Mouse (Mus musculus) right cerebral cortex, postnatal 4 days (tissue): ENCODE results near the gene Pdgfc.

Source experiments
- DNase-seq: peaks from one replicate; pipeline ENCODE4 v3.0.0-alpha.2; 2022

Pdgfc gene

DNA sequence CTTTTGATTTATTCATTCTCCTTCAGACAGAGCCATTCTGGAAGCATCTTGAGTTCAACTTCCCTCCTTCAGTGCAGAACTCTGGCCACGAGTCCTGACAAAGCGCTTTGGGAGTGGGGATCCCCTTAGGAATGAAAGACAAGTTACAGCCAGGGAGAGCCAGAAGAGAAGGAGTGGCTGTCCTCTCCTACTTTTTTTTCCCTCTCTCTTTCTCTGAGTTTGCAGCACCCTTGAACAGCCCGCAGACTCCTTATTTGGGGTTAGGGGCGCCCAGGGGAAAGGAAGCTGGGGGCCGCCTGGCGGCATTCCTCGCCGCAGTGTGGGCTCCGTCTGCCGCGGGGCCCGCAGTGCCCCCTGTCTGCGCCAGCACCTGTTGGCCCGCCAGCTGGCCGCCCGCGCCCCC, at the start of gene Pdgfc:
Gene Pdgfc (plus strand): TSS at position 266 of the 403 bp plus-strand sequence.
- no peak for DNase-seq

DNA sequence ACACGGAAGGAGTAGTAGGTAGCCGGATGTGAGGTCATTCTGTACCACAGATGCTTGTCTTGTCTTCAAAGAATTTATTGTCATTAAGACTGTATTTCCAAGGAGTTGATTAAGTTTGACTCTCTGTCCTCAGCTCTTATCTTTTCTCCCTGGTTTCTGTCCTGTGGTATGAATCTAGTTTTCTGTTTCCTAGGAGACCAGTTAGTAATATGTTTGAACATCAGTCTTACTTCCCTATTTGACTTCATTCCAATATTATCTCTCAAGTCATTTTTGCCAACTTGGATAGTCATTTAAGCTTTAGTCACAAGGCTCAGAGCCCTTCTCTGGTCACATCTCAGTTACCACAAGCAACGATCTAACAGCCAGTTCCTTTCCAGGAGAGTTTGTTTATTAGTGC, 27.0 kb upstream of the Pdgfc start:
- no peak for DNase-seq

DNA sequence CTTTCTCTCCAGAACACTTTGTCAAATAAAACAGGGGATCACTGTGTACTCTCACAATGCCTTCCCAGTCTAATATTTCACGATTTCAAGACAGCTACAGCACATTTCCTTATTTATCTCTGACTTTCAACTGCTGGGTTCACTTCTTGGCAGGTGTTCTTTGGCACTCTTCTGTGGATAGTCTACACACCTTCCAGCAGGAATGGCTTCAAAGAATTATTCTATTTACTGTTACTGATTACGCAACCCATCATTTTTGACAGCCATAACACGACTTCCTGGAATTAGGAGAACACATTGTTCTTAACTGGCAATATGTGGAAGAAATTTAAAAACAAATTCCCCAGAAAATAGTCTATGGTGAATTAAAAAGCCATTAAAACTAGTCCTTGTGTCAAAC, 26.3 kb upstream of the Pdgfc start:
- DNase-seq = no peak

DNA sequence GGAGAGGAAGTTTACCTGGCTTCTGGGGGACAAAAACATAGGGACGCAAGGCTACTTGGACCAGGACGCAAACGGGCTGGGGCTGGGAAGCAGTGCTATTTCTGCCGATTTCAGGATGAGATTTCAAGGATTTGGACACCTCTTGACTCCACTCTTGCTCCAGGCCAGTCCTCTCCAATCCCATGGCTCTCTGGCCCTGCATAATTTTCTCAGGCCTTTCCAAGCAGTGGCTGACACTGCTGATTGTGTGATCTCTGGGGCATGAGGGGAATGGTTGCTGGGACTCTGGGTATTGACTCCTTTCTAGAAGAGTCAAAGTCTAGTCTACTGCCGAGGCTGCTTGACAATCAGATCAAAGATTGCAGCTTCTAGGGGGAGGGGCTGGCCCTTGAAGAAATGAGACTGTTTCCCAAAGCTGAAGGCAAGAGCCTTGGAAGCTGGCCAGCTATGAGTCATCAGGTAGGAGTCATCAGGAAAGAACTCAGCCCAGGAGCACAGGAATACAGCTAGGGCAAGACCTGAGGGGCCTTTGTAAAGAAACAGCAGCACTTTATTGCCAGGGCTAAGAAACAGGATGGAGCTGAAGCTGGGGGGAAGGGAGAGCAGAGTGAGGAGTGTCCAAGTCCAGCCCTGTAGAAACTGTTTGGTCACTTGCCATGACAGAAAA, 18.7 kb upstream of the Pdgfc start:
- no peak for DNase-seq

DNA sequence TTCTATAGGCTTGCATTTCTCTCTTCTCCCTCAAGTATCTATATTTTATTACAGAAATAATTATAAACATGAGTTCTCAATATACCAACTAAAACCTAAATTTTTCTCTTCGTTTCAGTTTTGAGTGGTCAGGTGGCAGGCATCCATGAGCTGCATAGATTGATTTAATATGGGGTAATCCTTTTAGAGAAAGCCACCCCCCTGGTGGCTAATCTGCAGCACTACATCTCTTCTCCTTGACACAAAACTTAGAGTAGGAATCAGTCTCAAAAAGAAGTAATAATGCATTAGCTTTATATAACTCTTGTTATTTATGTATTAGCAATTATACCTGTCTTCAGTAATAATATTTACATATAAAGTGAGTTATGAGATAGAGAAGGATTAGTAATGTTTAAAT, 16.2 kb upstream of the Pdgfc start:
- no peak for DNase-seq

DNA sequence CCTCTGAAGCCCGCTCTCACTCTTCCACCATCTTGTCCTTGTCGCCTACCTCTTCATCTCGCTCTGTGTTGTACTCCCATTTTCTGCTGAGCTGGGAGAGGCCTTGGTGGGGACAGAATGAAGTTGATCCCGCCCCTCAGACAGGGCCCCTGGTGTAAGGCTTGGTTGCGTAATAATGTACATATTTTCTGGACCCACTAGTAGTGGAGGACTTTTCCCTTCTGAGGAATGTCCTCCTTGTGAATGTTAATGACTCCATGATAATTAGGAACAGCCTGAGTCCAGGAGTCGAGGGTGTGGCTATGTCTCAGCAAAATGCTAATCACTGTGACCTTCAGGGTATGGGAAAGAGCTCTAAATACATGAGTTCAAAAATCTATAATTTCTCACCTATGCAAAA, 14.4 kb upstream of the Pdgfc start:
- no peak for DNase-seq

DNA sequence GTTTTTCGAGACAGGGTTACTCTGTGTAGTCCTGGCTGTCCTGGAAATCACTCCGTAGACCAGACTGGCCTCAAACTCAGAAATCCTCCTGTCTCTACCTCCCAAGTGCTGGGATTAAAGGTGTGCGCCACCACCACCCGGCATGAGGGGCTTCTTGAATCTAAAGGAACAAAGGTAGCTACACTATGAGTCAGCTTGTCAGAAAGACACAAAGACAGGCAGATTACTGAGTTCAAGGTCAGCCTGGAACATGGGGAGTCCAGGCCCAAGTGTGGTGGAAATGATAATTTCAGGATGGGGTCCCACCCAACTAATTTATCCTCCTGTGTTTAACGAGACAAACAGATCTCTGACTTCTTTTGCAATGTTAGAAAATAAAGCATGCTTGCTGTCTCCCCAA, 13.9 kb upstream of the Pdgfc start:
- DNase-seq = no peak

DNA sequence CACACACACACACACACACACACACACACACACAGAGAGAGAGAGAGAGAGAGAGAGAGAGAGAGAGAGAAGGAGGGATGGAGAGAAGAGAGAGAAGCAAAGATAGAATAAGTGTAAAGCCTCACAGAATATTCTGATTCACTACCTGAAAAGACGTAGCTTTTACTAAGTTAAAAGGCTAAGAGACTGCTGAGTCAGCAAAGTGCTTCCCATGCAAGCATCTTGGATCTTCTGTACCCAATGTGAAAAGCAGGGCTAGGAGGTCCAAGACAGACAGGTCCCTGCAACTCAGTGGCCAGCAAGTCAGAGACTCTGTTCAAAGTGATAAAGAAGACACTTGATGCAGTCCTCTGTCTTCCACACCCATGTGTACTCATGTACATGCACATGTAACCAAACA, 13.4 kb upstream of the Pdgfc start:
- no peak for DNase-seq

DNA sequence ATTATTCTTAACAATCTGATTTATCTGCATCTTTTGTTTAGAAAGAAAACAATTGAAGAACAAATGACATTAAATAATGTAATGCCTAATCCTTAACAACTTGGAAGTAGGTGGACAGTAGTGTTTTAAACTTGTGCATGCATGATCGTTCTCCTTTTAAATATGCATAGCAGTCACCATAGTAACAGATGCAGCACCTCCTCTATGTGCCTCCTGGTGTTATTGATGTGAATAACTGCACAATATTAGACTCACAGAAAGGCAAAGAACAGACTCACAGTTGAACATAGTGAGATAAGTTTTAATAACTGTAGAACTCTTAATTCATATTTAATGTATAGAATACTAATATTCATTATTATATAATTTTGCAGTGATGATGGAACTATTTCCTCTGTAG, 12.6 kb upstream of the Pdgfc start:
- DNase-seq = no peak

DNA sequence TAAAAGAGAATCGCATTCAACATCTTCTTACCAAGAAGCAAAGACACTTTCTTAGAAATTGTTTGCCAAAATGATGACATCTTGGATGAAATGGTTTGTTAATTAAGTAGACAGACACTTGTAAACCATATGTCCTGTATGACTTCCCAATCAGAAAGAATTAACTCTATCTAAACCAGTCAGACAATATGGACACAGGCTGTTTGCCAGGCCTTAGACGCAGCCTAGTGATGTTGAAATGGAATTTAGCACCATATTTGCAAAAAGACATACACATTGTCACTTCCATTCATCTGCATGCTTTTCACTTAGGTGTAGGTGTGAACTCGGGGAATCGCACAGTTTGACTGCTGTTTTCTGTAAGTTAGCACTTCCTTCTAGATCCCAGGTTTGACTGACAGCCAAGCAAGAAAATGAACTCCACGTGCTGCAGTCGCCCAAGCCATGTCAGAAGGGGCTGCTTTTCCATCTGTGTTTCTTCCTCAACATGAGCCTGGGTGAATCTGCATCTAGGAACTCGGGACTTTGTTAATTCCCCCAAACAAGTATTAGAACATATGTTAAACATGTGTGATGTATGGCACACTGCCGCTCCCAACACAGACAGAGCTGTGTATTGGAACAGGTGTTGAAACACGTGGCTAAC, 10.5 kb upstream of the Pdgfc start:
- DNase-seq = no peak

DNA sequence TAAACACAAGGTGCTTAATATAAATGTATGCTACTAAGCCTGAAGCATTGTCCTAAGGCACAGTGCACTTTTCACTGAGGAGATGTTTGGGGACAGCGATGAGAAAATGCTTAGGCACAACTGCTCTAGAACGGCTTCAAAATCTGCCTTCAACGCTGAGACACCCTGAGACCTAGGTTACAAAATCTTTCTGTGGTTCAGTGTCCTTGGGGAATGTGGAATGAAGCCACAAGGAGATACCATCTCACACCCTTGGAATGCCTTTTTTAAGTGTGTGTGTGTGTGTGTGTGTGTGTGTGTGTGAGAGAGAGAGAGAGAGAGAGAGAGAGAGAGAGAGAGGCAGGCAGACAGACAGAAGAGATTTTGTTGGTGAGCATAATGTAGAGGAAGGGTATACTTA, 7.9 kb upstream of the Pdgfc start:
- no peak for DNase-seq

DNA sequence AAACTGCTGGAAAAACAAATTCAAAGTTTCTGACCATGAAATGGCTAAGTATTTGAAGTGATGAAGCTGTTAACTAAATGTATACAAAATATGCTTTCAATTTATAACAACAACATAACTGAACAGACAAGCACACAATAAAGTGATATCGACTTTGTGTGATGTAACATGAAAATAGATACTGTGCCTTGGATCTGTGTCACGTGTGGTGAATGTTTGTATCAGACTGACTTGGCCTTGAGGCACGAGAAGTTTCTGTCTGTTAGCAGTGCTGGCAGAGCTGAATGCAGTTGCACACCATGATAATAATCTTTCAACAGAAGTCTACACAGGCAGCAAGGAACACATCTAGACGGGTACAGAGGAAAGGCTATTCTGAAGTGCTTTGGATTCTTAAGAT, 6.9 kb upstream of the Pdgfc start:
- no peak for DNase-seq

DNA sequence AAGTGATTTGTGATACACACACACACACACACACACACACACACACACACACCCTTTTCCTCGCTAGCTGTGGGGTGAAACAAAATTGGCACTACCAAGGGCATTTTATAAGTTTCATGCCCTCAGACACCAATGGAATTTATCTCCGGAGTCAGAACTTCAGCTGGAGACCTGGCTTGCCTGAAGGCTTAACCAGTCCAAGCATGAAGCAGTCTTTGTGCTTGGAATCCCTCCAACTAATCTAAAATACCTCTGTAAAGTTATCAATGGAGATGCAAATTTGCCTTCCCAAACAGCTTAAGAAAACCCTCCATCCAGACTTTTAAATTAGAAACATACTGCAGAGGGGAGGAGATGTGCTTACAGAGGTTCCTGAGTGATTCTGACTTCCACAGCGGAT, 6.3 kb upstream of the Pdgfc start:
- DNase-seq = no peak

DNA sequence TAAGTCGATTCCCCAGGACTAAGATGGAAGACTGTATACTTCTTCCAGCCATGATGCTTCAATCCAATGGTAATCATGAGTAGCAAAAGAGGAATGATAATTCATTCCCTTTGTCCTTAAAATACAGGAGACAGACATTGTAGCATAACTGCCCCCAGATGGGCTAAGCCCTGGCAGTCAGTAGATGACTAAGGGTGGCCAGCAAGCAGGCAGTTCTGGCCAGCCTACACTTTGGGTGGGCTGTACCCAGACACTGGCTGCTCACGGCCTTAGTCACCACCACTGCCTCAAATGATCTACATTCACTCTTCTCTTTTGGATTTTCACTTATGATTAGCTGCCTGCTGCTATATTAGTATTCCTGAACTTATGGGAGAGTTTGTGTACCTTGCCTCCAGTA, 5.9 kb upstream of the Pdgfc start:
- no peak for DNase-seq

DNA sequence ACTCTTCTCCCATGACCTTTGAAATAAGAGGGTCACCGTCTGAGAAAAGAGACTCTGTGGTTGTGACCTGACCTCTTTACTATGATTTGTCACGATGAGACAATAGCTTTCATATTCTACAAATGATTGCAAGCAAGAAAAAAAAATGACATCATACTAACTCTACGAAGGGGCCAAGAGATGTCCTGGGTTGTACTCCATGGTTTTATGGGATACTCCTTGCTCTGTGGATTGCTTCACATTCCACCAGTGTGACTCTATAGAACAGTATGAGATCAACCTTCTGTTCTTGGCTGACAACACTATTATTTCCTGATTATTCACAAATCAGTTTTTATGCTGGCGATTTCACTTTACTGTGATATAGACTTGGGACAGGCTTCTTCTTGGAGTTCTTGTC, 4.2 kb upstream of the Pdgfc start:
- no peak for DNase-seq

DNA sequence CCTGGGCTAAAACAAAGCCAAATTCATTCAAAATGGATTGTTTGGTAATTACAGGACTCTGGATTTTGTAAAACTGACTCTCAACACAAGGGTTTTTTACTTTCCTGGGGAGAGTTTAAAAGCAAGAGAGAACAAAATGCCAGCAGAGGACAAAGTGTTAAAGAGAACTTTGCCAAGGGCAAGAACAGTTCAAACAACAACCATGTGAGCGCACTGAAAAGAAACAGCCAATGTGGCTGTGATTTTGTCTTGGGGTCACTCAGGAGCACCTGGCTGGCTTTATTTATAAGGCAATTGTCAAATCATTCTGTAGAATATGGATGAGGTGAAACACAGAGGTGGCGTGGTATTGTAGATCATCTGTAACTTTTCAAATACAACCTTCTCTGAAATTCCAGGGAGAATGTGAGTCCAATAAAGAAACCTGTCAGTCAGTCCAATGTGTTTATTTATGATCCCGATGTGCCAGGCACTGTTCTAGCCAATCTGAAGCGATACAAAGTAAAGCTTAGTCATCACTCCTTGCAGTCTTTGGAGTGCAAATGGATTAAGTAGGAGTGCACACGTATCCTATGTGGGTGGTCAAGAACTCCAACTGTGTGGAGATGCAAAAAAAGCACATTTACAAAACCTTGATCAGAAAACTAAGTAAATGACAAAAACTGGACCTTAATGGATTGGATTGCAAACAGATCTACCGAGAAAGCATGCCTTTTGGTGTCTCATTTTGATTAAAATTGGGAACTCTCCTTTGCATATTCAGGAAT, 1.7 kb upstream of the Pdgfc start:
- no peak for DNase-seq

DNA sequence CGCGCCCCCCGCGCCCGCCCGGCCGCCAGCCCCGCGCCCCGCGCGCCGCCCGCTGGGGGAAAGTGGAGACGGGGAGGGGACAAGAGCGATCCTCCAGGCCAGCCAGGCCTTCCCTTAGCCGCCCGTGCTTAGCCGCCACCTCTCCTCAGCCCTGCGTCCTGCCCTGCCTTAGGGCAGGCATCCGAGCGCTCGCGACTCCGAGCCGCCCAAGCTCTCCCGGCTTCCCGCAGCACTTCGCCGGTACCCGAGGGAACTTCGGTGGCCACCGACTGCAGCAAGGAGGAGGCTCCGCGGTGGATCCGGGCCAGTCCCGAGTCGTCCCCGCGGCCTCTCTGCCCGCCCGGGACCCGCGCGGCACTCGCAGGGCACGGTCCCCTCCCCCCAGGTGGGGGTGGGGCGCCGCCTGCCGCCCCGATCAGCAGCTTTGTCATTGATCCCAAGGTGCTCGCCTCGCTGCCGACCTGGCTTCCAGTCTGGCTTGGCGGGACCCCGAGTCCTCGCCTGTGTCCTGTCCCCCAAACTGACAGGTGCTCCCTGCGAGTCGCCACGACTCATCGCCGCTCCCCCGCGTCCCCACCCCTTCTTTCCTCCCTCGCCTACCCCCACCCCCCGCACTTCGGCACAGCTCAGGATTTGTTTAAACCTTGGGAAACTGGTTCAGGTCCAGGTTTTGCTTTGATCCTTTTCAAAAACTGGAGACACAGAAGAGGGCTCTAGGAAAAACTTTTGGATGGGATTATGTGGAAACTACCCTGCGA, 517 bp downstream of the Pdgfc start:
- DNase-seq = peak; percentile 60

DNA sequence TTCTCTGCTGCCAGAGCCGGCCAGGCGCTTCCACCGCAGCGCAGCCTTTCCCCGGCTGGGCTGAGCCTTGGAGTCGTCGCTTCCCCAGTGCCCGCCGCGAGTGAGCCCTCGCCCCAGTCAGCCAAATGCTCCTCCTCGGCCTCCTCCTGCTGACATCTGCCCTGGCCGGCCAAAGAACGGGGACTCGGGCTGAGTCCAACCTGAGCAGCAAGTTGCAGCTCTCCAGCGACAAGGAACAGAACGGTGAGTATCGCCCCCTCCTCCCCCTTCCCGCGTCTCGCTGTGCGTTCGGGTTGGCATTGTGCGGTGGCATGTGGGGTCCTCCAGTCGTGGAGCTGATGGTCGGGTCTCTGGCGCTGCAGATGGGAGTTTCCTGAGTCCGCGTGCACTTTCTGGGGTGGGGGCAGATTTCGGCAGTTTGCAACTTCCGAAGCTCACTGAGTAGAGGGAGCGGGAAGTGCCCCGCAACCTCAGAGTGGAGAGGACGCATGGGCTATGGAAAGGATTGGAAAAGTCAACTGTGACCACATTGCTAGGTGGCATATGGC, 1.2 kb downstream of the Pdgfc start:
- peak; percentile 44 for DNase-seq

DNA sequence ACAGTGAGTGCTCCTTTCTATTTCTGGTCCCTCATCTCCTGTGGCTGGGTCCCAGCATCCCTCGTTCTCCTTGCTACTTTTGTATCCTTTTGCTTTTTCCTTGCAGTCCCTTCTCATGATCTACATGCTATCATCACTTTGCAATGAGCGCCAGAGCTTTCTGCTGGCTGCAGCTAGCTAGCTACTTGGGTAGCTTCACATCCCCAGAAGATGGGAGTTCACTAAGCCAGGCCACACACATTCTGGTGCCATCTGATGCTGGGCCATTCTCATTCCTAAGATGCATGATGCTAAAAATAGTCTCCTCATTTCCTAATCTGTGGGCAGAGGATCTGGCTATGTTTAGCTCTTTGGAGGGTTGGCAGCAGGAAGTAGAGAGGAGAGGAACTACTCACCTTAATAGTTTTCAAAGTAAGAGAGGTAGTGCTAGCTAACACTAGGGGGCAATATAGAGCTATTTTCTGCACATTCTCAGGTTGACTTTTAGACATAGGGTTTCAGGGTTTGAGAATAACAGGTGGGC, 3.0 kb downstream of the Pdgfc start:
- DNase-seq = peak; percentile 14

DNA sequence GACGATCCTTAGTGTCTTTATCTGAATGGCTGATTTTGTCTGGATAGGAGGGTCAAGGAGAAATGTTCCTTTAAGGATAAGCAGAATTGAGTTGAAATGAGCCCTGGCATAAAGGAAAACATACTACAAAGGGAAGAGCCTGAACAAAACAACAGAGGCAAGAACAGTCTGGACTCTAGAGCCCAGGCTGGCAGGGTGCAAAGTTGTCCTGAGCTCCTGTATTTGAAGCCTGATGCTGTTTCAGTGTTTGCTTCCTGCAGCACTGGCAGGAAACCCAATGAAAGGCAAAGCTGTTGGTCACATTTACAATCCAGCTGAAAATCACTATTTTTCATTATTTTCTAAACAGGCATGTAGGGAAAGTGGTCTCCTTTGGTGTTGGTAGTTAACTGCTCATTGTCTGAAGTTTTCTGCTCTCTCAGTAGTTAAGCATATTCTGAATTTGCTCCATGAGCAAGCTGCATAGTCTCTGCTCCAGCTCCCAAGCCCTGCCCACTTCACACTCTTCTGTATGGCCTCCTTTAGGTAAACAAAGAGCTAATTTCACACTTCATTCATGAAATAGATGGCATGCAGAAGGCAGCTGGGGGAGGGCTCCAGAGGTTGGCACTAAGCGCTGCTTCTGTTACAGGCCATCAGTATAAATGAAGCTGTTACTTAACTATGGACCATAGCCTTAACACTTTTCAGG, 8.6 kb downstream of the Pdgfc start:
- DNase-seq = no peak

DNA sequence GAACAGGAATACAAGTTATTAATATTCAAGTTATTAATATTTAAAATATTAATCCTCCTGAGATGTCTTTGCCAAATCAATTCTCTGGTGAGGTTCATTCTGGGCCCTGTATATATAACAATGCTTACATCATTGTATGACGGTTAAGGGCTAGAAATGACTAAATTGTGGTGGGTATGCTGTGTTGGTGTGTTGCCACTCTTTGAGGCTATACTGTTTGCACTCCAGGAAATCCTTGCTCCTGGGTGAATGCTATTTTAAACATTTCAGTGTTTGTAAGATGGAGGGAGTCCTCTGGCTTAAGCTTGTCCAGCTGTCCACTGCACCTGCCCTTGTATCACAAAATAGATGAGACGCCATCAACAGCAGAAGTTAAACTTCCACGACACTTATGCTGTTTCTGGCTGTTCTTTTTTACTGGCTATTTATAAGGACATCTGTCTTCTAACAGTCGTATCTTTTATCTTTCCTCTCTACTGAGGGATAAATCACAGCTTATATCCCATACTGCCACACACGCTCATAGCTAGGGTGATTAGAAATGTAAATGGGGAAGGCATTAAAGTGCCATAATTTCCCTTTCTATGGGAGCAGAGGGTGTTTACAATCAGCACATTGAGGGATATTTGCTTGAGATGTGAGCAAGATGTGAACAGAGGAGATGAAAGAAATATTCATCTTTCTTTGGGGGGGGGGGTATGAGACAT, 9.3 kb downstream of the Pdgfc start:
- no peak for DNase-seq
